Mouse (Mus musculus) embryo, embryonic 9.5 days (tissue): ENCODE results near the gene Mindy1.

ENCODE experiments used
- DNase-seq: peaks from one replicate; pipeline ENCODE4 v3.0.0-alpha.2; 2017; ENCODE audit errors: extremely low spot score

Gene Mindy1

GRCm38 (mm10) chr3:95267855-95268254, 13.3 kb upstream of the Mindy1 start:
- DNase-seq: no peak

DNA sequence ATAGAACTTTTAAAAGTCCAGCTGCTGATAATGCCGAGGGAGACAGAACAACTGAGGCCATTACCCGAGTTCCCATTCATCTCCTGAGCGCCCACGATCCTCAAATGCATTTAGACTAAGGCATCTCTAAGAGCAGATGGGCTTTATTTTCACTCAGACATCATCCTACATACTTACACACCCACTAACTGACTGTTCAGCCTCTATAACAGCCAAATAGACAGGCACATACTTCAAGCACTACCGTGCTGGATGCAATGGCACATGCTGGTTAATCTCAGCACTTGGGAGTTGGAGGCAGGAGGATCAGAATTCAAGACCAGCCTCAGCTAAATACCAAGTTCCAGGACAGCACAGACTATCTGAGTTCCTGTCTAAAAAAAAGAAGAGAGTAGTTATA, 11.4 kb upstream of the Mindy1 start:
- no peak for DNase-seq

DNA sequence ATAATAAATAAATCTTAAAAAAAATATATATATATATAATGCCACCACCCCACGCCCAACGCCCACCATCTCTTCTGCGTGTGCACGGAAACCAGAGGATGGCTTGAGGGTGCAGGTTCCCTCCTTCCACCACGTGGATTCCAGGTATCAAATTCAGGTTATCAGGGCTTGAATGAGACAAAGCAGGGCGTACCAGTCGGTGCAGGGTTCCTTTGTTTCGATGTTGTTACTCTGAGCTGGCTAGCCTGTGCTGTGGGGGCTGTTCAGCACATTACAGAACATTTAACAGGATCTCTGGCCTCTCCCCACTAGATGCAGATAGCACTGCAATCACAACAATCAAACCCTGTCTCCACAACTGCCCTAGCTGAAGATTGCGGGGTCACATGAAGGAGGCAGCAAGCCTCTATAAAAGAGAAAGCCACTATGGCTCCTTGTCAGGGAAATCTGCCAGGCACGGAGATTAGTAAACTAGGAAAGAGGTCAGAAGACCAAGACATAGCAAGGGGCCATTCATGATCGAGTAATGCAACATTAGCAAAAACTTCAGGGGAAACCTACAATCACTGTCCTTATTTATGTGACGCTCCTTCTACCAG, 10.3 kb upstream of the Mindy1 start:
- no peak for DNase-seq

DNA sequence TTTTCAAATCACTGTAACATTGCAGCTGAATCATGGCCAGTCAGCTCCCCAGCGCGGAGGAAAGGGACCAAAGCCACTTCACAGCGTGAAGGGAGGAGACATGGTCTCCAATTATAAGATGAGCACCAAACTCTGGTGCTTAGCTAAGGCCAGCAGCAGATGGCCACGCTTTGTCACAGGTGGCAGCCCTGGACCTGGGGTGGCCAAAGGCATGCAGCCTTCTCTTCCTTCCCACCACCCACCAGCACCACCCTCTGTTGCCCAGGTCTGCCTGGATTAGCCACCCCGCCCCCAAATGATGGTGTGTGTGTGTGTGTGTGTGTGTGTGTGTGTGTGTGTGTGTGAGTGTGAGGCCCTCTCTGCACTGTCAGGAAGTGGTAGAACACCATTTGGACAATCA, 7.7 kb upstream of the Mindy1 start:
- no peak for DNase-seq

DNA sequence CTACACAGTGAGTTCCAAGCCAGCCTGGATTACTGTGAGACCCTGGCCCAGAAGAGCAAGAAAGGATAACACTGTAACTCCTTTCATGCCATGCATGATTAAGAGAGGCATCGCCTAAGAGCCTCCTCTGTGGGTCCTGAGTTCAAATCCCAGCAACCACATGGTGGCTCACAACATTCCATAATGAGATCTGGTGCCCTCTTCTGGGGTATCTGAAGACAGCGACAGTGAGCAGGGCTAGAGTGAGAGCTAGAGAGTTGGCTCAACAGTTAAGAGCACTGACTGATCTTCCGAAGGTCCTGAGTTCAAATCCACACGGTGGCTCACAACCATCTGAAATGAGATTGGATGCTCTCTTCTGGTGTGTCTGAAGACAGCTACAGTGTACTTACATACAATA, 6.7 kb upstream of the Mindy1 start:
- DNase-seq: no peak

- DNase-seq: no peak
These were observed 6.0 kb upstream of the Mindy1 start for GRCm38 (mm10) chr3:95275161-95275560.

GRCm38 (mm10) chr3:95276428-95276934, 4.7 kb upstream of the Mindy1 start:
- no peak for DNase-seq

GRCm38 (mm10) chr3:95277149-95277551, 4.0 kb upstream of the Mindy1 start:
- no peak for DNase-seq

- no peak for DNase-seq
These were observed 398 bp upstream of the Mindy1 start for GRCm38 (mm10) chr3:95280747-95281146.

DNA sequence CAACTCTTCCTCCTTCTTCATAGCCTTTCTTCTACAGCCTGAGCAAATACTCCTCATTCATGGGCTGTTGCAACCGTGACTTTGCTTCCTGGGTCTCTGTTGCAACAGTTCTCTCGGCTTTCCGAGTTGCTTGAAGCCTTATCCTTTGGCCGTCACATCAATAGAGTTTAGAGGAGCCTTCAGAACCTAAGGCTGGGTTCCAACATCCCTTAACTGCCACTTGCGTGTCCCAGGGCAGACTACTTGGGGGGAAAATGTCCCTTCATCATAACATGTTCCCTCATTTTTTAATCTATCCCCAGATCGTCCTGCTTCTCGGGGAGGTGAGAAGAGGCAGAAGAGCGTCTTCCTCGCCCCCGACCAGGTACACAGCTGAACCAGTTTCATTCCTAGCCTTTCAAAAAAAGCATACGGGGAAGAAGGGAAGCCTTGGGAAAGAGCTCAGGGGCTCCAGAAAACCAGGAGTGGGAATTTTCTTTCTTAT, 1.3 kb downstream of the Mindy1 start:
- no peak for DNase-seq

GRCm38 (mm10) chr3:95282865-95283588, 1.9 kb downstream of the Mindy1 start:
- peak; percentile 84 for DNase-seq

- no peak for DNase-seq
These were observed 2.4 kb downstream of the Mindy1 start for GRCm38 (mm10) chr3:95283589-95283941.

DNA sequence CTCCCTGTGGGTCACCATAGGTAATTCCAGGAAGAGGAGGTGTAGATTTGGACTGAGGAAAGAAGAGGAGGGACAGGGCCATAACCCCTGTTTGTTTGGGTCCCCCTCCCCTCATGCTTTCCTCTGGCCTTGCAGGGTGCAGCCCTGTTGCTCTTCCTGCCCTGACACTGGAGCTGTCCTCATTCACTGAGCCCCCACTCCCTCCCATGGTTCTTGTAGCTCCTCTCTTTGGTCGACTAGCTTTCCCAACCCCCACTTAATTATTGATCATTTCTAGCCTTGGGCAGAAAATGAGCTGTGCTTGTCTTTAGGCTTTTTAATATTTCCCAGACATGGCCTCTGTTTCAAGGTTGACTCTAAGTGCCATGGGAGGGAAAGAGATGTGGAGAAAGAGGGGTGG, 2.9 kb downstream of the Mindy1 start:
- DNase-seq: no peak

- DNase-seq: no peak
These were observed 3.5 kb downstream of the Mindy1 start for GRCm38 (mm10) chr3:95284501-95285281.

- DNase-seq: no peak
These were observed 4.2 kb downstream of the Mindy1 start for GRCm38 (mm10) chr3:95285390-95285789.

DNA sequence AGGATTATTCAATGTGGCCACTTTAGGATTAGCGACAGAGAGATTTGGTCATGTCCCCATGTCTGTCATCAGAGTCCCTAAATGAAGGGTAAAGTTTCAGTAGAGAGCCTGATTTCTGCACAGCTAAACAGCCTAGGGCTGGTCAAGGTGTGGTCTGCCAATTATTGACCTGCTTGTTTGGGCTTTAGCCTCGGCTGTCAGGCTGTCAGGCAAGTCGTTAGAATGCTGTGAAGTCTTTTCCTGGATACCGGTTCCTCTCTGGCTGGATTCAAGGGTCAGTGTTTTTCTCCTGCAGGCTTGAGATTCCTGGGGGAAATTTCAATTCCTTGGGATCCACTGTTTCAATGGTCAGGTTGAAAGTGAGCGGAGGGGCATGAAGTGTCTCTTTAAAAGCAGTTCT, 4.9 kb downstream of the Mindy1 start:
- no peak for DNase-seq

- no peak for DNase-seq
These were observed 5.4 kb downstream of the Mindy1 start for GRCm38 (mm10) chr3:95286510-95286909.

DNA sequence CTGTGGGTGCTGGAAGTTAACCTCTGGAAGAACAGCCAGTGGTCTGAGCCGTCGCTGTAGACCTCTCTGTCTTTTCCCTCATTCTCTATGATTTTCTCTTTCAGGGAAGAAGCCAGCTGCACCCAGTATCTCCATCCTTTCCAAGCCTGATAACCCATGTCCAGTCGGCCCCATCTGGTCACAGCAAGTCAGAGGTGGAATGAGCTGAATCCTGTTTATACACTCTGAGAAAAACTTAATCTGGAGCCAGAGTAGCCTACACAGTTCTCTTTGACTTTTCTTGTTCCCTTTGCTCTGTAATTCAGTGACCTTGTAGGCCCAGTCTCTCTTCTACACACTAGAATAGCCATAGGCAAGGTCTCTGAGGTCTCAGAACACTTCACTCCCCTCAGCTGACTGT, 6.4 kb downstream of the Mindy1 start:
- no peak for DNase-seq

DNA sequence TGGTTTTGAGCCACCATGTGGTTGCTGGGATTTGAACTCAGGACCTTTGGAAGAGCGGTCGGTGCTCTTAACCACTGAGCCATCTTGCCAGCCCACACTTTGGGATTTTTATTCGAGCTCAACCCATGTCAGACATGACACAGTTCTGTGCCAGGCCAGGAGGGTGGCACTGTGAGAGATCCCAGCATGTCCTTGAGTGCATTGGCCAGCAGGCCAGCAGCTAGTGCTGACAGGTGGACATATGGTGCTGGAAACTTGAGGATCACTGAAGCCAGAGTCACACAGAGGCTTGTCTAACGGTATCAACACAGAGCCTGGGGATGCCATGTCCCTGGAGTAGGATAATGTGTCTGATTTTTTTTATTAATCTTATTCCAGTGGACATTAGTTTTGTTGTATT, 8.3 kb downstream of the Mindy1 start:
- DNase-seq: no peak

DNA sequence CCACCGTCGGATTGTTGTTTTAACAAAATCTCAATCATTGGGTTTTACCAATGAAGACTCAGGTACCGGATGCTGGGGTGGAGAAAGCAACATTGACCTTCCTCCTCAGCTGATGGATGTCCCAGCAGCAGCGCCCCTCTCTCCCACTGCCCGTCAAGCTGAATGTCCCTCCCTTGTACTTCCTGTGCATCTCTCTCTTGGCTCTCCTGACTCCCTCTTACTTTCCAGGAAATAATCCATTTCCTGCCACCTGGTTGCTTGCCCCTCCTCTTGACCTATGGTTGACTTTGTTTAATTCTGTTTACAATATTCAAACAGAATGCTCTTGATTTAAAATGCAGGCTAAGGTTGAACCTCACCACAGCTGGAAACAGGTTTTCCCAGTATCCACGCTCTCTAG, 9.0 kb downstream of the Mindy1 start:
- no peak for DNase-seq

DNA sequence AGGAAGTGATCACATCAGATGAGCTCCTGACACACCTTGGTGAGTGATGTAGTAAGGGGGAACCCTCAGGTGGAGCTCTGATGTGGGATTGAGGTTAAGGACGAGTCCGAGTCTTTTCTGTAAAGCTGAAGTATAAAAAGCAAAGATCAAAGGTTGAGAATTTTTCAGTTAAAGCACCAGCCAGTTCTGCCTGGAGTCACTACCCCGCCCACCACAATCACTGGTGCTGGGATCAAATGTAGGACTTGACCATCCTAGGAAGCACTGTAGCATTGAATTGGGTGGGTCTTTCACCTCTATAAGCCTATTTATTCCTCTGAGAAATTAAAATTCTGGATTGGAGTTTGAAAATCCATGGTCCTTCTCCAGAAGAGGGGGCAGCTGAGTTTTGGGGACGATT, 9.9 kb downstream of the Mindy1 start:
- no peak for DNase-seq

DNA sequence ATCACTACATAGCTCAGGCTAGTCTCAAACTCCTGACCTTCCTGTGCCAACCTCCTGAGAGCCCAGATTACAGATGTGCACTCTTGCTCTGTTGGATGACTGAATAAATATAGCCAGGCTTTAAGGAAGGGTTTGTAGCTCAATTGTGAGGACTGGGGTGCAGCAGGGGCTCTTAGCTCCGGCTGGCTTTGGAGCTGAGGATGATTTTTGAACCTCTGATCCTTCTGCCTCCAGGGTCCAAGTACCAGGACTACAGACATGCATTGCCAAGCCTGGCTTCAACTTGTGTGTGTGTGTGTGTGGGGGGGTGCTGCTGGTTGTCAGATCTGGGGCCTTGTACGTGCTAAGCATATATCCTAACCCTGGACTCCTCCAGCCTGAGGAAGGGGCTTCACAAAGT, 11.8 kb downstream of the Mindy1 start:
- DNase-seq: no peak

DNA sequence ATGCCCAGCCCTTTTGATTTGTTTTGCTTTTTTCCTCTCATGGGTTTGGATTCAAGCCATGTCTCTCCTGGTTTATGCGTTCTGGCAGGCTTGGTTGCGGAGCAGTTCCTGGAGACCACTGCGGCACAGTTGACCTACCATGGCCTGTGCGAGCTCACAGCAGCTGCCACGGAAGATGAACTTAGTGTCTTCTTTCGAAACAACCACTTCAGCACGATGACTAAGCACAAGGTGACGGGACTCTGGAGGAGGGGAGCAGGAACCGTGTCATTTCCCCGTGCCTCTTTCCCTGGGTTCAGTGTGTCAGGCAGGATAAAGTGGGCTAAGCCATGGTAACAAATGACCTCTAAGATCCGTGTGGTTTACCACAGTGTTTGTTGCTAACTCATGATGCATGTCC, 12.4 kb downstream of the Mindy1 start:
- no peak for DNase-seq
